Mouse (Mus musculus) cerebellum, adult (tissue): ENCODE data around the gene Polr2f.

Source experiments
- ATAC-seq: cut with Nextera tagmentation; 2 replicates; pipeline ENCODE4 v1.9.2; 2017; ENCODE audit warnings: mild to moderate bottlenecking, moderate library complexity, mixed read lengths; ENCODE audit not compliant: insufficient number of reproducible peaks, low FRiP score, low TSS enrichment

The Polr2f gene

DNA sequence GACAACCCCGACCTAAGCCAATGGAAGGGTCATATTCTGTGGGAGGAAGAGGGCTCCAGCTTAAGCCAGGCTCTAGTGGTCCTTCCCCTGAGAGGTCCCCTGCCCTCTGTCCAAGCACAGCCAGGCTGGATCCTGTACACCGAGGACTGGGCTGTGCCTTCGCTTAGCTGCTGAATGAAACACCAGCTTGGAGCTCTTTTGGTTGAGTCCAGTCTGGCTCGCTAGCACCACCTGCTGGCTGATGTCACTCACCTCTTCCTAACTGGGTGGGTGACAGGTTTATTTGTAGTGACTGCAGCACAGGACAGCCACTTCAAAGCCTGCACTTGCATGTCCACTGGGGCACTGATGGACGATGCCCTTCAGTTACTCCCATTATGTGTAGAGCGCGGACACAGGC lies 7.7 kb downstream of the Polr2f start:
- ATAC-seq, result peak; percentile 72

GRCm38 (mm10) chr15:79151881-79152280 lies 11.1 kb downstream of the Polr2f start:
- ATAC-seq, result no peak

DNA sequence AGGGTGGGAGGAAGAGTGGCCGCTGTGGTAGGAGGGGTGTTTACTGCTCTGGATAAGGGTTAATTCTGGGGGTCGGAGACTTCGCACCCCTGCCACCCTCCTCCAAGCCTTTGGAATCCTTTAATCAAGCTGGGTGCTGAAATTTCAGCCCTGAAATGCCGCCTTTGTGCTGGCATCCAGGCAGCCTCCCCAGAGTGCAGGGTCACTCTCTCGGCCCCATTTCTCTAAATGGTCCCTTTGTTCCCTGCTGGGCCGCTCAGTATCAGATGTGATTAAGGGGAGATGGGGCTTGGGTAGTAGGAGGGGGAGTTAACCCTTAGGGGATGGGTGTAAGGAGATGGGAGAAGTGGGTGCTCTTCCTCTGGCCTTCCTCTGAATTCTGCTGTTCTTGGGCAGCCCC lies 11.9 kb downstream of the Polr2f start:
- no peak for ATAC-seq

- no peak for ATAC-seq
Observed at GRCm38 (mm10) chr15:79155572-79155971, 14.8 kb downstream of the Polr2f start.

DNA sequence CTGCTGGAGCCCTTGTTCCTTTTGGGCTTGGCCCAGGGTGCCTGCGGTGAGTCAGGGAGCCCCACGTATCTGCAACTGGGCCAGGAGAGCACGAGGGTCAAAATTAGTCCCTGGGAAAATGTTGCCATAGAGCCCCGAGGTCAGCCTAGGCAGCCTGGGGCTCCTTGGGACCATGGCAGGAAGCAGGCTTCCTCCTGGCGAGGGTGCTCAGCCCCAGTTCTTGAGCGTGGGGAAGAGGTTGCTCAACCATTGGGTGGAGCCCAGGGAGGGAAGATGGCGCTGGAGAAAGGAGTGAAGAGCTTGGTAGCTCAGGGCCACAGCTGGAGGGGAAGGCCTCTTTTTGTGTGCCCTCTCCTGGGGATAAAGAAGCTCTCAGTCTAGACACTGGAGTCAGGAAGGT lies 21.5 kb downstream of the Polr2f start:
- no peak for ATAC-seq

DNA sequence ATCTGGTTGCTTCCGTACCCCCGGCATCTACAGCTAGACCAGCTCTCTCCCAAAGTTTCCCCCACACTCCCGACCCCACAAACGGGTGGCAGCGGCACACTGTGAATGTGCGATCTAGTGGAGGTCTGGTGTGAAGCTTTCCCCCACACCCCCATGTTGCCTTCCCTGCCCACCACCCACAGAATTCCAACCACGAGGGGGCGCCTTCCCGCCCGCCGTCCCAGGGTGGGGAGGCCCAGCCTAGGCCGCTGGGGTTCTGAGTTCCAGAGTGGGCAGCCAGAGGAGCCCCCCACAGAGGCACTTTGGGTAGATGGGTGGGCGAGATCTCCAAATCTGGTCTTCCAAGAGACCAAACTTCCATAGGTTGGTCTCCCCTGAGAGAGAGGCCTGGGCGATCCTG lies 22.0 kb downstream of the Polr2f start:
- no peak for ATAC-seq

GRCm38 (mm10) chr15:79164251-79164650 lies 23.4 kb downstream of the Polr2f start:
- ATAC-seq, result no peak

DNA sequence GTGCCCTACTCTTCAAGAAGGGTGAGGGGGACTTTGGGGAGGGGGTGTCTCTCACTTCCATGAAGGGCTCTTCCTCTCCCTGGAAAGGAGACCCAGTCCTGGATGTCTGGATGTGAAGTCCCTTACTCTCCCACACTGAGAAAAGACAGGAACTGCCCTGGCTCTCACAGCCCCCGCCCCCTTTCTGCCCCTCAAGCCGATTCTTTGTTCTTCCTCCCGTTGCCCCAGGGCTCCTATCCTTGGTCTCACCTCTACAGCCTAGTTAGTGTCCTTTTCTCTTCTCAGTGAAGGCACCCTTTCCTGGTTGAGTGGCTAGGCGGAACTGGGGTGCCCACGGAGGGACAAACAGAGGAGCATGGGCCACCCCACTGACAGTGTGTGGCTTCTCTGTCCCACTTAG lies 24.3 kb downstream of the Polr2f start, which contains the start of gene Sox10:
Gene Sox10, minus strand, starts transcription at position 101 of the 400 bp plus-strand sequence.
- no peak for ATAC-seq

DNA sequence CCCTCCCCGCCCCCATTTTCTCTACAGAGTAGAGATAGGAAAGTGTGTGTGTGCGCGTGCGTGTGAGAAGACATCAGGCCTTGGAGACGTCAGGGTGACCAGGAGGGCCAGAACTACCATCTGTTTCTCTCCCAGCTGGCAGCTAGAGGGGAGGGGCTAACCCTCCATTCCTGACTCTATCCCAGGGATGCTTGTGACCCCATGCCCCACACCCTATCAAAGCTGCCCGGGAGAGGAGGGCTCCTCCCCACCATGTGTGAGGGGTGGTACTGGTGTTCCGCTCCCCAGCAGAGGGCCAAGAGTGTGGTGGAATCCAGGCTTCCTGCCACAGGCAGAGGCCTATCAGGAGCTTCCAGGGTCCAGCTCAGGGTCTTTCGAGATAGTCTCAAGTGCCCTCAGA lies 25.9 kb downstream of the Polr2f start:
- ATAC-seq, result no peak

- ATAC-seq, result no peak
Observed at GRCm38 (mm10) chr15:79176905-79177304, 36.1 kb downstream of the Polr2f start.

GRCm38 (mm10) chr15:79185213-79185612 lies 44.4 kb downstream of the Polr2f start:
- no peak for ATAC-seq

DNA sequence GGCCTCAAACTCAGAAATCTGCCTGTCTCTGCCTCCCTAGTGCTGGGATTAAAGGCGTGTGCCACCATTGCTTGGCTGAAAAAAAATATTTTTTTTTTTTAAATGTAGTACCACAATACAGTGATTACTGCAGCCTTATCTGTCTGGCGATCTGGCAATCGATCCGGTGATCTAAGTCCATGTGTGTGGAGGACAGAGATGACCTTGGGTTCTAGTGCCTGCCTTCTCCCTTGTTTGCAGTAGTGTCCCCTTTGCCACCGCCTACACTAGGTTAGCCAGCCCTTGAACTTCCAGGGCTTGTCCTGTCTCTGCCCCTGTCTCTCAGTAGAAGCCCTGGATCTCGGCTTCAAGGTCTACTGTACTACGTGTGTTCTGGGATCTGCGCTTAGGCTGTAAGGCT lies 47.0 kb downstream of the Polr2f start:
- no peak for ATAC-seq

DNA sequence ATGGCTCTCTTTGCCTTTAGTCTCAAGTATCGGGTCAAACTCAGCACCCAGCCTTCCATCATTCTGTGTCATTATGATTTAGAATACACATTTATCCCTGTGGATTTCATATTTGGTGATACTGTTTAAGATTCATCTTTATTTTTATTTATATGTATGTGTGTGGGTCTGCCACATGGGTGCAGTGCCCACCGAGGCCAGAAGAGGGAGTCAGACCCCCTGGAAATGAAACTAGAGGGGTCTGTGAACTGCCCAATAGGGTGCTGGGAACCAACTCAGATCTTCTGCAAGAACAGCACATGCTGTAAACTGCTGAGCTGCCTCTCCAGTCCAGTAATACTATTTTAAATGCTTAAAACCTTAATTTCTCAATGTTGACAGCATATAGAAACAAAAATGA lies 50.6 kb downstream of the Polr2f start:
- ATAC-seq, result no peak

DNA sequence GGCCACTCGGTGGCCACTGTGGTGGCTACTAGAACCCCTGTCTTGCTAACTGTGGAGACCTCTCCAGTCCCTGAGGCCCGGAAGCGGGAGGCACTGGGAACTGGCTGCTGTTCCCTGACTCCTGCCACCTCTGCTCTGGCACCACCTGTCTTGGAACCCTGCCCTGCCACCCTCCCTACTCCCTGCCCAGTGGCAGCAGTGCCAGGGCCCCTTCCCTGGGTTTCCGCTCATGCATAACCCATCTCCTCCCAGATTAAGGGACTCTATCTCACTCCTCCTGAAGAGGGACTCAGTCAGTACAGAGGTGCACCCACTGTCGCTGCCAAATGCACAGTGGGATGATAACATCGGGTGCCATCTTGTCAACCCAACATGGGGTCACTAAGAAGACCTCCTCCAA lies 51.6 kb downstream of the Polr2f start:
- ATAC-seq, result no peak

- ATAC-seq, result no peak
Observed at GRCm38 (mm10) chr15:79192885-79193845, 52.4 kb downstream of the Polr2f start.

GRCm38 (mm10) chr15:79194048-79194447 lies 53.2 kb downstream of the Polr2f start:
- no peak for ATAC-seq

DNA sequence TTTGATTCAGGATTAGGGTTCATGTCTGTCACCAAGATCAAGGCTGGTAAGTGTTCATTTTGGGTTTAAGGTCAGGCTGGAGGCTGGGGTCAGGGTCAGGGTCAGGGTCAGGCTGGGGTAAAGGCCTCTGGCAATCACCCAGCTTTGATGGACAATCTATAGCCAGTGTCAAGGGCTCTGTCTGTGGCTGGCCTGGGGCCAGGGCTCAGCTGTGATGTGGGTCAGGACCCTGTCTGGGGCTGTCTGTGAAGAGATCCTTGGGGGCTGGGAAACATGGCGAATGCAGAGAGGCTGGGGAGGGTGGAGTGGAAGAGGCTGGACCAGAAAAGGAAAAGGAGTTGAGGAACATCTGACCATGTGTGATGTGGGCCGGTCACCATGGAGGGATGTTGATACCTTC lies 54.1 kb downstream of the Polr2f start:
- ATAC-seq, result no peak

DNA sequence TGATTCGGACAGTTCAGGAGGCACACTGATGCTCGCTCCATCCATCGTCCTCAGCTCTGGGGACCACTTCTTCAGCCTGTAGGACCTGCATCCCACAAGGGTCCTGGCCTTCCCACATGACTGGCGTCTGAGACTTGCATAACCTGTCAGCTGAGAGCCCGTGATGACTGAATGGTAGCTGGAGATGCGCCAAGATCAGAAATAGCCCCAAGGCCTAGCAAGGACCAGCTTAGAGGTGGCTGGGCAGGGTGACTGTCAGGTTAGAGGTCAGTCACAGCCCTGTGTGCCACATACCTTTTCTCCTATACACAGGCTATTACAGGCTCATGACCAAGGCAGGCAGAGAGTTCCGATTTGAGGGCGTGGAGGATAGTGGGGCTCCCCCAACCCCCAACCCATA lies 54.7 kb downstream of the Polr2f start:
- ATAC-seq, result no peak

DNA sequence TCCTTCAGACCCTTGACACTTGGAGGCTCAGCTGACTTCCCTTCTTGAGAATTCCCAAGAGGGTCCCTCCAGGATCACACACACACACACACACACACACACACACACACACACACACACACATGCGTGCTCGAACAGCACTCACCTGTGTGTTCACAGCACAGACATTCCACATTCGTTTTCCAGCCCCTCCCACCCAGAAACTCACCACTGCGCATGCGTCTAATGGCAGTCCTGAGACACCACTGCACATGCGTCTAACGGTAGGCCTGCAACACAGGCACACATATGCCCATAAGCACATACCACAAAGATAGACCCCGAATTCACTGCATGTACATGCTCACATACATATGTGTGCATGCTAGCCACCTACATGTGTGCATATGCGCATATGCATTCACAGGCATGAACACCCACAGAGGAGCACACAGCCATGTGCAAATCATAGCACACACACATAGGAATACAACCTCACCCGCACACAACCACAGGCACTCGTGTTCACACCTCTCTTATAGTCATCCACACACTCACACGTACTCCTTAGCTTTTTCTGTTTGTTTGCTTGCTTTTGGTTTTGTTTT lies 58.7 kb downstream of the Polr2f start:
- no peak for ATAC-seq
